Mouse (Mus musculus) heart, postnatal 36 days (tissue): Measurements from ENCODE around the gene Ifnl3. TPM values are rescaled to one million over a fixed set of nuclear protein-coding genes. Genes with fewer than 3 reads are reported as not detected.
"Not testable (repeated sequence)": the region's sequence is repeated elsewhere in the genome, so short reads cannot be mapped to it uniquely, and the experiment has no call there.

Source experiments
- DNase-seq, 2 experiments: peaks; one replicate each; pipeline ENCODE4 v3.0.0; 2021 to 2022
- intact Hi-C: fragments of 180-260 bp; cut with DNase I; formaldehyde crosslinking; loops from one replicate; pipeline ENCODE4 v1.15.1; 2025
- total RNA-seq, 2 experiments: library from RNA; stranded (reverse); gene quantifications; 2 replicates each; pipeline ENCODE4 v1.2.3; 2021

Gene Ifnl3
- total RNA-seq = not detected

GRCm38 (mm10) chr7:28522536-28522935 lies at the start of gene Ifnl3:
TSS of gene Ifnl3 (plus strand) at chr7:28522836.
- intact Hi-C loops, DNase-seq: not testable (repeated sequence)

- intact Hi-C loops = no loop called here
- DNase-seq = no peak
These were observed 46.4 kb upstream of the Ifnl3 start for GRCm38 (mm10) chr7:28476191-28476590.

DNA sequence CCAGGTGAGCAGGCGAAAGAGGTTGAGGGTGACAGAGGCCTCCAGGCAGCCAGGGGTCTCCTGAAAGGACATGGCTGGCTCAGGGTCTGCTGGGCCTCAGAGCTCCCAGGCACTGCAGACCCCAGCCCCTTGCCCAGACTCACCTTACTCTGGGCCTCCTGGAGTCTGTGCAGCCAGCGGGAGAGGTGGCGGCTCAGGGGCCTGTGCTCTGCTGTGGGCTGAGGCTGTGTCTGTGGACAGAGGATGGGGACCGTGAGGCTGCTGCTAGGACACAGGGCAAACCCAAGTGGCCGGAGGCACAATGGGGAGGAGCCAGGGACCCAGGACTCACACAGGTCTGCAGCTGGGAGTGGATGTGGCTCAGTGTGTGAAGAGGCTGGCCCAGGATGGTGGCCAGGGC lies 45.3 kb upstream of the Ifnl3 start:
- DNase-seq = no peak

GRCm38 (mm10) chr7:28478854-28479253 lies 43.8 kb upstream of the Ifnl3 start:
- intact Hi-C loops = no loop called here
- DNase-seq = no peak

More for the DNA sequence above, 45.3 kb upstream of the Ifnl3 start:
- intact Hi-C loops = no loop called here

- DNase-seq = no peak
- intact Hi-C loops = no loop called here
These were observed 39.8 kb upstream of the Ifnl3 start for GRCm38 (mm10) chr7:28482854-28483253.

- intact Hi-C loops = no loop called here
These were observed 38.4 kb upstream of the Ifnl3 start for GRCm38 (mm10) chr7:28484192-28484591.

GRCm38 (mm10) chr7:28488030-28488491 lies 34.6 kb upstream of the Ifnl3 start:
- intact Hi-C loops = no loop called here
- no peak for DNase-seq

More at GRCm38 (mm10) chr7:28484192-28484591, 38.4 kb upstream of the Ifnl3 start:
- no peak for DNase-seq

DNA sequence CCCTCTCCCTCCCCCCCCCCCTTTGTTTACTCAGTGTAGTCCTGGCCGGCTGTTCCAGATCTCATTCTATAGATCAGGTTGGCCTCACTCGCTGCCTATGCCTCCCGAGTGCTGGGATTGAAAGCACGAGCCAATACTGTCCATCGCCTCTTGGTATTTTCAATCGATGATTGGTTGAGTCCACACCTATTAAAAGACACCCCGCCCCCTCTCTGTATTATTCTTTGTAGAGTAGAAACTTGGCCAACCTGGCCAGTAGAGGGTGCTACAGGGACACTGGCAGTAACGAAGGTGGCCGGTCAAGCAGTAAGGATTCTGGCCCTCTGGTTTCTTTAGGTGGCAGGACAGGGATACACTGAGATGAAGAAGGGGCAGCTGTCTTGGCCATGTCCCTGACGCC lies 32.2 kb upstream of the Ifnl3 start:
- peak; percentile 33 to 45 for DNase-seq
- intact Hi-C loops = loop anchor here (2.0 kb wide), 1 partner anchor 110 kb away; no protein-coding TSS in a partner anchor

DNA sequence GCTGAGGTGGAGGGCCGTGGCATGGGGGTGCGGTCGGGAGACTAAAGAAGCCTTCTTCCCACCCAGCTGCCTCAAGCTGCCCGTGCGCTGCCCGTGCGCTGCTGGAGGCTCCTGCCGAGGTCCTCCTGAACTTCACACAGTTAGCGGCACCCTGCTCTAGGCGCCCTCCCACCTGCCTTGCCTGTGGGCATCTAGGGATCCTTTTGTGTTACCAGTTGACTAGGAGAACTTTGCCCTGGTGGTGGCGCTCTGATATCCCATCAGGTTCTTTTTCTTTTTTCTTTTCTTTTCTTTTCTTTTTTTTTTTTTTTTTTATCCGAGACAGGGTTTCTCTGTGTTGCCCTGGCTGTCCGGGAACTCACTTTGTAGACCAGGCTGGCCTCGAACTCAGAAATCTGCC lies 31.7 kb upstream of the Ifnl3 start:
- no peak for DNase-seq
- intact Hi-C loops = loop anchor here (2.0 kb wide), 1 partner anchor 110 kb away; no protein-coding TSS in a partner anchor

DNA sequence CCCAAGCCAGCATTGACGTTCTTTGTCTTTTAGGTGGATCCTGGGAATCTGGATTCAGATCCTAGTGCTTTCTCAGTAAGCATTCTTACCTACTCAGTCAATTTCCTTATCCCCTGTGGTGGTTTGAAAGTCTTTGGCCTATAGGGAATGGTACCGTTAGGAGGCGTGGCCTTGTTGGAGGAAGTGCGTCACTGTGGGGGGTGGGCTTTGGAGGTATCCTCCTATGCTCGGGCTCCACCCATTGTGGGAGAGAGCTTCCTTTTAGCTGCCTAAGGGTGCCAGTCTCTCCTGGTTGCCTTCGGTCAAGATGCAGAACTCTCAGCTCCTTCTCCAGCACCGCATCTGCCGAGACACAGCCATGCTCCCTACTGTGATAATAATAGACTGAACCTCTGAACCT lies 30.3 kb upstream of the Ifnl3 start:
- DNase-seq = no peak
- intact Hi-C loops = no loop called here

DNA sequence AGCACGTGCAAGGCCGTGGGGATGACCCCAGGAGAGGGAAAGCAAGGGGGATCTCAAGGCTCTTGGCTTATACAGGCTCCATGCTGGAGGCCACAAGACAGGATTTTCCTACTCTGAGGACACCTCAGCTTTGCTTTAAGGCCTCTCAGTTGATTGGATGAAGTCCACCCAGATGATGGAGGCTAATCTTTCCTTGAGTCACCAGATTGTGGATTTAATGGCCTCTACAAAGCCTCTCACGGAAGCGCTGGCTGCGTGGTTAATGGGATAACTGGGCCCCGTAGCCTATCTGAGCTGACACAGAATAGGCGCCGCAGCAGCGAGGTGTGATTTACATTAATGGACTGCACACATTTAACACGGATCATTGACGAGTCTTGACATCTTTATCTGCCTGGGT lies 27.2 kb upstream of the Ifnl3 start:
- intact Hi-C loops = no loop called here
- no peak for DNase-seq

DNA sequence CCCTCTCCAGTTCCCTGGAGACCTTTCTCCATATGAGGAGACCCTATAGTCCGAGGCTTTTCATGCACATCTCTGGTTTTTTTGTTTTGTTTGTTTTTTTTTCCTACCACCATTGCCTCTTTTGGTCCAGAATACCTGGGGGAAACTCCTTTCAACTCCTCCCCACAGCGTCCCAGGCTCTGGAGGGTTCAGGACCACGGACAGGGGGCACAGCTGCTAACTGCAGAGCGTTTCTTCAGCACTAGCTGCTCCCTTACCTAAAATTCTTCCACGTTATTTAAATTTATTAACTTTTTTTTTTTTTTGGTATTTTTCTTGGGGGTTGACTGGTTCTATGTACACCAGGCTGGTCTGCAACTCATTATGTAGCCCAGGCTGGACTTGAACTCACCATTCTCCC lies 17.1 kb upstream of the Ifnl3 start:
- no peak for DNase-seq
- intact Hi-C loops = no loop called here

DNA sequence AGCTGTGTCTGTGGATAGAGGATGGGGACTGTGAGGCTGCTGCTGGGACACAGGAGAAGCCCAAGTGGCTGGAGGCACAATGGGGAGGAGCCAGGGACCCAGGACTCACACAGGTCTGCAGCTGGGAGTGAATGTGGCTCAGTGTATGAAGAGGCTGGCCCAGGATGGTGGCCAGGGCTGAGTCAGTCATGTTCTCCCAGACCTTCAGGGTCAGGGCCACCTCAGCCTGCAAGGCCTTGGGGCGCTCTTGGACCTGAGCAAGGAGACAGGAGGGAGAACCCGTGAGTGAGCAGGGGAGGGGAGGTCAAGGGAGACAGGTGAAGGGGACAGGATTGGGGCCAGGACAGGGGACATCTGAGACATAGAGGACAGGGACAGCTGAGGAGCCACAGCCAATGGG lies 13.5 kb upstream of the Ifnl3 start:
- intact Hi-C loops = loop anchor here (2.0 kb wide), 1 partner anchor 18 kb away; no protein-coding TSS in a partner anchor
- DNase-seq = not testable (repeated sequence)

GRCm38 (mm10) chr7:28510405-28510974 lies 12.1 kb upstream of the Ifnl3 start, which contains the start of gene Ifnl2:
TSS of gene Ifnl2 (minus strand) at chr7:28510455.
- intact Hi-C loops, DNase-seq: not testable (repeated sequence)

- intact Hi-C loops = no loop called here
- no peak for DNase-seq
These were observed 11.2 kb upstream of the Ifnl3 start for GRCm38 (mm10) chr7:28511441-28511840.

- peak; percentile 81 to 85 for DNase-seq
- intact Hi-C loops = loop anchor here (1.0 to 2.0 kb wide), 3 partner anchors 19 to 82 kb away; no protein-coding TSS in a partner anchor
These were observed 5.5 kb downstream of the Ifnl3 start for GRCm38 (mm10) chr7:28527922-28528719.

- intact Hi-C loops = no loop called here
- no peak for DNase-seq
These were observed 9.4 kb downstream of the Ifnl3 start for GRCm38 (mm10) chr7:28532005-28532404.

DNA sequence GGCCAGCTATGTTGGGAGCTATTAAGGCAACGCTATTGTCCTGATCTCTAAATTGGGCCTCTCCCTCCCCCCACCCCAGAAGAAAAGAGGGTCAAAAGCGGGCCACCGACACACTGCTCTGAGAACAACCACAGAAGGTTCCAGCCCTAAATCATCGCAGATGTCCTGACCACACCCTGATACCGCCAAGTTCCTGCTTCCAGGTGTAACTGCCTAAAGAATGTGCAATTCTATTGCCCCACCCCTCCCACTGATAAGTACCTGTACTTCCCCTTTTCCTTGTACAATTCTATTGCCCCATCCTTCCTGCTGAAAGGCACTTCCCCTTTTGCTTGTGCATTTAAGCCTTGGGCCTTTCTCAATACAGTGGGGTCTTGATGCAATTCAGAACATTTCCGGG lies 16.2 kb downstream of the Ifnl3 start:
- DNase-seq = not testable (repeated sequence)

DNA sequence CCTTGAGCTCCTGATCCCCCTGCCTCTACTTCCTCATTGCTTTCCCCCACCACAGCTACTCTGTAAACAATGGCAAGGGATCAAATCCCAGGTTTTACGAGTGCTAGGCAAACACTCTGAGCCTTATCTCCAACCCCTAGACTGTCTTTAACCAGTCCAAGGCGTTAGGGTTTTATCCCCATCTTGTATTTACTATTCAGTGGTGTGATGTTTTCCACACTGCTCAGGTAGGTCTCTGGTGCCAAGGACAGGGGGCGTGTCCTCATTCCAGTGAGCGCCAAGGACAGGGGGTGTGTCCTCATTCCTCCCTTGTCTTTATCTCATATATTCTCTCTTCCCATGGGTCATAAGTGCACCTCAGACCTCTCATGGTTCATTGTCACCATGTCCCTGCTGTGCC lies 17.9 kb downstream of the Ifnl3 start, which contains the start of gene Sycn:
Gene Sycn (plus strand): TSS at position 360 of the 400 bp plus-strand sequence.
- intact Hi-C loops = no loop called here
- DNase-seq = no peak

More for the DNA sequence above, 16.2 kb downstream of the Ifnl3 start:
- intact Hi-C loops = not testable (repeated sequence)

GRCm38 (mm10) chr7:28544051-28544601 lies 21.5 kb downstream of the Ifnl3 start:
- intact Hi-C loops = no loop called here
- DNase-seq = no peak
